ENCODE assay signal across 10 mouse cellular contexts in genomic region chr15:12439351-12439751, GRCm38 (mm10).
A peak's percentile ranks its signal among the peaks of the same experiment; 100 is the strongest.
DNase-seq lines count a peak whose midpoint lies in the region; ATAC-seq and TF ChIP-seq lines count a peak whose summit lies in the region.
"Had no signal": no experiment of that assay in that cellular context is flagged by ENCODE, and none has a peak within 500 bp of the region (broad histone marks: within the 10 kb centered on the region; RNA-seq: fewer than 3 reads in every experiment).

No protein-coding gene starts in this region.

- H3K4me1 ChIP-seq in lung, embryonic 14.5 days (ENCODE audit: insufficient read depth): peaks cover 10% of the 10 kb centered on the region; the same call in 1 of the 2 replicates
- no peaks in the 10 kb centered on the region for H3K4me1 ChIP-seq in hindbrain, embryonic 13.5 days (replicated peaks)

- no peak for TF ChIP-seq CTCF in lung, embryonic 14.5 days (IDR thresholded peaks at IDR 0.05; ENCODE audit: low read depth)

- no peak for DNase-seq in frontal cortex, adult 2 months (ENCODE audit: extremely low spot score in 1 of 2, low spot score in 1 of 2)
- peak; percentile 77 for DNase-seq in 416B (ENCODE audit: low read depth)
- peak; percentile 72 for DNase-seq in lung, embryonic 14.5 days
- no peak for DNase-seq in MN1 (ENCODE audit: low spot score)
- no peak for DNase-seq in adrenal gland, adult 18-20 months (ENCODE audit: low spot score in 2 of 2)

- H3K27ac ChIP-seq in lung, embryonic 14.5 days (ENCODE audit: low read depth): no peak overlapping the region
- H3K27ac ChIP-seq in hindbrain, embryonic 13.5 days: no peak overlapping the region
- H3K27ac ChIP-seq: limb, embryonic 12.5 days had no signal

- H3K36me3 ChIP-seq in lung, embryonic 14.5 days (ENCODE audit: insufficient read depth): no peaks in the 10 kb centered on the region
- H3K36me3 ChIP-seq in hindbrain, embryonic 13.5 days: no peaks in the 10 kb centered on the region

- no peaks in the 10 kb centered on the region for H3K27me3 ChIP-seq in lung, embryonic 14.5 days (ENCODE audit: insufficient read depth, low read length)
- no peaks in the 10 kb centered on the region for H3K27me3 ChIP-seq in hindbrain, embryonic 13.5 days
- H3K27me3 ChIP-seq: limb, embryonic 12.5 days had no signal

- H3K4me2 ChIP-seq in lung, embryonic 14.5 days: no peak overlapping the region
- no peak overlapping the region for H3K4me2 ChIP-seq in hindbrain, embryonic 13.5 days
- H3K4me2 ChIP-seq: limb, embryonic 12.5 days had no signal

- H3K9me3 ChIP-seq in lung, embryonic 14.5 days (ENCODE audit: low read depth, low read length): no peaks in the 10 kb centered on the region
- H3K9me3 ChIP-seq in hindbrain, embryonic 13.5 days: no peaks in the 10 kb centered on the region
- H3K9me3 ChIP-seq: limb, embryonic 12.5 days had no signal

- WGBS in lung, embryonic 14.5 days: 24% methylated on average over 6 of the region's 6 CpGs
- 62% methylated on average over 6 of the region's 6 CpGs for WGBS in hindbrain, embryonic 13.5 days

- H3K4me3 ChIP-seq in lung, embryonic 14.5 days (ENCODE audit: low read depth, low read length): no peak overlapping the region
- no peak overlapping the region for H3K4me3 ChIP-seq in hindbrain, embryonic 13.5 days
- H3K4me3 ChIP-seq: limb, embryonic 12.5 days had no signal

- no peak overlapping the region for H3K9ac ChIP-seq in lung, embryonic 14.5 days
- H3K9ac ChIP-seq in hindbrain, embryonic 13.5 days: no peak overlapping the region
- H3K9ac ChIP-seq: limb, embryonic 12.5 days had no signal

- peak; percentile 33; the same call in 1 of the 2 replicates for ATAC-seq in frontal cortex, adult (ENCODE audit: low TSS enrichment)
- ATAC-seq in common myeloid progenitor, adult 5-6 weeks (replicated peaks; ENCODE audit: low read depth, poor library complexity, severe bottlenecking): peak; percentile 34
- peak; percentile 68 for ATAC-seq in lung, embryonic 14.5 days (ENCODE audit: insufficient read depth)
- ATAC-seq in hindbrain, embryonic 13.5 days (ENCODE audit: low FRiP score): no peak
- ATAC-seq: hindbrain, embryonic 16.5 days had no signal

Comparison
In these comparisons a context has a peak if more than half of its experiments do, and no peak if none do; other contexts are left out.
1. DNase-seq: peak in 416B (single experiment) and lung, embryonic 14.5 days (single experiment); none in frontal cortex, adult 2 months (0 of 2), MN1 (single experiment) and adrenal gland, adult 18-20 months (0 of 2).